Mouse (Mus musculus) intestine, embryonic 14.5 days (tissue): Measurements from ENCODE around the gene Erg. TPM values are rescaled to one million over a fixed set of nuclear protein-coding genes. Genes with fewer than 3 reads are reported as not detected.

Source experiments
- ATAC-seq: fragments of 200-750 bp; cut with Nextera tagmentation; replicated peaks from 2 replicates; pipeline ENCODE4 v1.8.0; 2017; ENCODE audit warnings: low read depth, moderate number of reproducible peaks, moderate TSS enrichment, moderate library complexity; ENCODE audit not compliant: low FRiP score, low TSS enrichment
- DNase-seq: peaks from one replicate; pipeline ENCODE4 v3.0.0-alpha.2; 2018; ENCODE audit warnings: low spot score
- H3K27ac ChIP-seq: fragments of 300-500 bp; sonication (generic); 2 replicates; pipeline ENCODE4 v1.5.1; 2014; ENCODE audit warnings: low read depth, mild to moderate bottlenecking, control low read depth
- H3K27me3 ChIP-seq: fragments of 300-500 bp; sonication (generic); replicated peaks from 2 replicates; pipeline ENCODE4 v1.6.1; 2014; ENCODE audit warnings: low read length, control low read depth; ENCODE audit not compliant: control insufficient read depth, insufficient read depth
- H3K36me3 ChIP-seq: fragments of 300-500 bp; sonication (generic); 2 replicates; pipeline ENCODE4 v1.6.1; 2014; ENCODE audit warnings: low read length, control low read depth; ENCODE audit not compliant: control insufficient read depth, insufficient read depth
- H3K4me1 ChIP-seq: fragments of 300-500 bp; sonication (generic); replicated peaks from 2 replicates; pipeline ENCODE4 v1.6.1; 2014; ENCODE audit warnings: low read length, control low read depth, mixed read lengths; ENCODE audit not compliant: control insufficient read depth, insufficient read depth
- H3K4me2 ChIP-seq: fragments of 300-500 bp; sonication (generic); 2 replicates; pipeline ENCODE4 v1.6.1; 2014; ENCODE audit warnings: low read length
- H3K4me3 ChIP-seq: fragments of 300-500 bp; sonication (generic); 2 replicates; pipeline ENCODE4 v1.5.1; 2014; ENCODE audit warnings: low read depth, low read length, control low read depth, mixed read lengths
- H3K9ac ChIP-seq: fragments of 300-500 bp; sonication (generic); 2 replicates; pipeline ENCODE4 v1.6.1; 2014; ENCODE audit warnings: mild to moderate bottlenecking, low read length
- H3K9me3 ChIP-seq: fragments of 300-500 bp; sonication (generic); 2 replicates; pipeline ENCODE4 v1.6.1; 2016; ENCODE audit warnings: low read length, control low read depth; ENCODE audit not compliant: control insufficient read depth
- WGBS: fragments of 180-500 bp; shearing (Covaris S2); extraction: QIAGEN DNeasy Blood & Tissue Kit; methylation state at CpG from one replicate; pipeline ENCODE4 v1.1.7; 2014; 5-methylcytosine and 5-hydroxymethylcytosine counted together
- polyA plus RNA-seq: library from polyadenylated mRNA; unstranded; fragments of >200 nt; fragmentation: Nextera tagmentation; extraction: Ambion mirVana; gene quantifications from 2 replicates; pipeline ENCODE4 v1.2.1, GENCODE M21; 2014

The Erg gene
- polyA plus RNA-seq, 1 experiment from 2014 or later: 2.8 TPM

- Histone ChIP-seq H3K9ac (no peak overlapping the region), H3K4me1 (no peaks in the 10 kb centered on the region), H3K27ac (no peak overlapping the region), H3K9me3 (no peaks in the 10 kb centered on the region), H3K4me3 (no peak overlapping the region), H3K27me3 (no peaks in the 10 kb centered on the region), H3K4me2 (no peak overlapping the region), H3K36me3 (no peaks in the 10 kb centered on the region)
- no peak for DNase-seq
- 80% methylated on average over 4 of the region's 4 CpGs for WGBS
- ATAC-seq: no peak
These were observed 29.6 kb downstream of the Erg start for GRCm38 (mm10) chr16:95556834-95557233.

- no peak for DNase-seq
- no peaks in the 10 kb centered on the region for H3K36me3 ChIP-seq
- no peak overlapping the region for H3K4me3 ChIP-seq
- H3K4me2 ChIP-seq: no peak overlapping the region
- H3K9ac ChIP-seq: no peak overlapping the region
- no peaks in the 10 kb centered on the region for H3K27me3 ChIP-seq
- WGBS: 84% methylated on average over 2 of the region's 2 CpGs
- no peak overlapping the region for H3K27ac ChIP-seq
- no peaks in the 10 kb centered on the region for H3K9me3 ChIP-seq
- H3K4me1 ChIP-seq: 0 out of 2 replicates have a peak, but pooled peaks cover 8% of the 10 kb centered on the region
- no peak for ATAC-seq
These were observed 33.3 kb downstream of the Erg start for GRCm38 (mm10) chr16:95553136-95553535.

DNA sequence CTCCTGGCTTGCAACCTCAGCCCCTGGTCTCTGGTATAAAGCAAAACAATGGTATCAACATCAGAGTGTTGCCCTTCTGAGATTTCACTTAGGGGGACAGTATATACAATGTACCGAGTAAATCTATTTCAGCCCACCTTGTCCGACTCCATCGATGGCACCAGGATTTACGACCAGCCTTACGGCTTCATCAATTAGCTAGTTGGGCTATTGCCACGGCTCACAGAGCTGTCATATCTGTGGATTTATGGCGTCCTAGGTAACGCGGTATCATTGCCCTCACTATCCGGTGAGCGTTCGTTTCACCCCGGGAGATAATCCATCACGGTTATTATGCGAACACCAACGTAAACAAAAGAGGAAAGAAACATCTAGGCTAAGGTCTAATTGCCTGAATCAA is 33.9 kb downstream of the Erg start:
- Histone ChIP-seq H3K36me3 (no peaks in the 10 kb centered on the region), H3K9ac (no peak overlapping the region), H3K27me3 (no peaks in the 10 kb centered on the region), H3K4me3 (no peak overlapping the region), H3K9me3 (no peaks in the 10 kb centered on the region), H3K4me1 (0 out of 2 replicates have a peak, but pooled peaks cover 8% of the 10 kb centered on the region), H3K4me2 (no peak overlapping the region), H3K27ac (no peak overlapping the region)
- no peak for ATAC-seq
- 29% methylated on average over 16 of the region's 16 CpGs for WGBS
- DNase-seq: no peak

- H3K27ac ChIP-seq: no peak overlapping the region
- DNase-seq (no peak), ATAC-seq (no peak)
- no peak overlapping the region for H3K4me3 ChIP-seq
- H3K9me3 ChIP-seq: no peaks in the 10 kb centered on the region
- H3K9ac ChIP-seq: no peak overlapping the region
- H3K4me2 ChIP-seq: no peak overlapping the region
- no peaks in the 10 kb centered on the region for H3K27me3 ChIP-seq
- H3K4me1 ChIP-seq: 0 out of 2 replicates have a peak, but pooled peaks cover 8% of the 10 kb centered on the region
- 83% methylated on average over 5 of the region's 5 CpGs for WGBS
- H3K36me3 ChIP-seq: no peaks in the 10 kb centered on the region
These were observed 35.9 kb downstream of the Erg start for GRCm38 (mm10) chr16:95550496-95550895.

GRCm38 (mm10) chr16:95544753-95545152 is 41.6 kb downstream of the Erg start:
- H3K4me3 ChIP-seq: no peak overlapping the region
- H3K4me1 ChIP-seq: 0 out of 2 replicates have a peak, but pooled peaks cover 2% of the 10 kb centered on the region
- no peak overlapping the region for H3K9ac ChIP-seq
- H3K9me3 ChIP-seq: no peaks in the 10 kb centered on the region
- no peaks in the 10 kb centered on the region for H3K27me3 ChIP-seq
- no peaks in the 10 kb centered on the region for H3K36me3 ChIP-seq
- 80% methylated on average over 5 of the region's 5 CpGs for WGBS
- H3K27ac ChIP-seq: no peak overlapping the region
- no peak for ATAC-seq
- no peak for DNase-seq
- H3K4me2 ChIP-seq: no peak overlapping the region

GRCm38 (mm10) chr16:95543471-95543870 is 42.9 kb downstream of the Erg start:
- Histone ChIP-seq H3K27me3 (no peaks in the 10 kb centered on the region), H3K27ac (no peak overlapping the region), H3K9ac (no peak overlapping the region), H3K4me1 (no peaks in the 10 kb centered on the region), H3K4me2 (no peak overlapping the region), H3K36me3 (no peaks in the 10 kb centered on the region), H3K4me3 (no peak overlapping the region), H3K9me3 (no peaks in the 10 kb centered on the region)
- WGBS: 91% methylated on average over 12 of the region's 12 CpGs
- no peak for ATAC-seq
- DNase-seq: no peak

GRCm38 (mm10) chr16:95535151-95535550 is 51.2 kb downstream of the Erg start:
- no peaks in the 10 kb centered on the region for H3K36me3 ChIP-seq
- H3K27ac ChIP-seq: no peak overlapping the region
- H3K4me2 ChIP-seq: no peak overlapping the region
- H3K27me3 ChIP-seq: no peaks in the 10 kb centered on the region
- 61% methylated on average over 3 of the region's 3 CpGs for WGBS
- DNase-seq: no peak
- no peaks in the 10 kb centered on the region for H3K4me1 ChIP-seq
- H3K4me3 ChIP-seq: no peak overlapping the region
- ATAC-seq: no peak
- H3K9me3 ChIP-seq: no peaks in the 10 kb centered on the region
- no peak overlapping the region for H3K9ac ChIP-seq

DNA sequence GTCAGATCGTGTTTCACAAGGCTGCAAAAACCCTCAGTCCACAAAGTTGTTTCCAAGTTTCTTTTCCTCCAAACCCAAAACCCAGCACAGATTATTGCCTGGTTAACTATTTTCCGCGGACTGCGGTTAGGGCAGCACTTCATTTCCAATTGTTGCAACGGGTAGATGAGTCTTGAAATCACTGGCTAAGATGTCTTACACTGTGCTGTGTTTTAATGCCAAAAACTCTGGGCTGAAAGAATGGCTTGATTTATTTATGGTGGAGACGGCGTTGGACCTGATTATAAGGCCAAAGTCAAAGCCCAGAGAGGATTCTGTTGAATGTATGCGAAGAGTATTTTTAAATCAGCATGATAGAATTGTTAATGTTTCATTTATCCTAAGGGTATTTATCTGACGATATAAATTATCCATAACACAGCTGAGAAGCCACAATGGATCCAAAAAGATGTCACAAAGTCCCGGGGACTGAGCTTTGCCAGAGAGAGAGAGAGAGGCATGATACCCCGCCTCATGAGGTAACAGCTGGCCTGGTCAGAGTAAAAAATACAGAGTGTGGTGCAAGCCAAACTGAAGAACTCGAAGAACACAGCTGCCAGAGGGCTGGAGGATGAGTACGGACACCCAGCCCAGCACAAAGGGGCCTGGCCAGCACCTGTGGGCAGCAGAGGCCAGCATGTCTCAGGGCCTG is 53.9 kb downstream of the Erg start:
- Histone ChIP-seq H3K4me3 (no peak overlapping the region), H3K9ac (no peak overlapping the region), H3K9me3 (no peaks in the 10 kb centered on the region), H3K4me1 (no peaks in the 10 kb centered on the region), H3K27ac (no peak overlapping the region), H3K36me3 (no peaks in the 10 kb centered on the region), H3K4me2 (no peak overlapping the region), H3K27me3 (no peaks in the 10 kb centered on the region)
- DNase-seq (no peak), ATAC-seq (no peak)
- WGBS: 66% methylated on average over 13 of the region's 13 CpGs

GRCm38 (mm10) chr16:95527561-95527960 is 58.8 kb downstream of the Erg start:
- H3K4me1 ChIP-seq: no peaks in the 10 kb centered on the region
- no peaks in the 10 kb centered on the region for H3K9me3 ChIP-seq
- ATAC-seq (no peak), DNase-seq (no peak)
- no peak overlapping the region for H3K27ac ChIP-seq
- no peak overlapping the region for H3K4me2 ChIP-seq
- no peaks in the 10 kb centered on the region for H3K27me3 ChIP-seq
- H3K4me3 ChIP-seq: no peak overlapping the region
- no peaks in the 10 kb centered on the region for H3K36me3 ChIP-seq
- 86% methylated on average over 2 of the region's 2 CpGs for WGBS
- no peak overlapping the region for H3K9ac ChIP-seq
